Mouse (Mus musculus): ENCODE data around the gene Bdnf. TPM values are rescaled to one million over a fixed set of nuclear protein-coding genes. Genes with fewer than 3 reads are reported as not detected.

Bdnf gene
- total RNA-seq (2015) (not detected in 2 replicates), total RNA-seq (2017) (not detected in 2 replicates)

DNA sequence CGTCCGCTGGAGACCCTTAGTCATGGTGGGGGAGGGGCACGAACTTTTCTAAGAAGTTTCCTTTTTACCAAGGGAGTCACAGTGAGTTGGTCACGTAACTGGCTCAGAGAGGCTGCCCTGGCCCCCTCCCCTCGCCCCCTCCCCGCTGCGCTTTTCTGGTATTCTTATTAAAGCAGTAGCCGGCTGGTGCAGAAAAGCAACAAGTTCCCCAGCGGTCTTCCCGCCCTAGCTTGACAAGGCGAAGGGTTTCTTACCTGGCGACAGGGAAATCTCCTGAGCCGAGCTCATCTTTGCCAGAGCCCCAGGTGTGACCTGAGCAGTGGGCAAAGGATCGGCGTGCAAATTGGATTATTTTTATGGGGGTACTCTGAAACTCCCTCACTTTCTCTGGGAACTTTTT lies at the start of gene Bdnf:
TSS of gene Bdnf (plus strand) at position 169 of the 400 bp plus-strand sequence.
- no peak for ATAC-seq (ENCODE audit: poor library complexity, severe bottlenecking)

DNA sequence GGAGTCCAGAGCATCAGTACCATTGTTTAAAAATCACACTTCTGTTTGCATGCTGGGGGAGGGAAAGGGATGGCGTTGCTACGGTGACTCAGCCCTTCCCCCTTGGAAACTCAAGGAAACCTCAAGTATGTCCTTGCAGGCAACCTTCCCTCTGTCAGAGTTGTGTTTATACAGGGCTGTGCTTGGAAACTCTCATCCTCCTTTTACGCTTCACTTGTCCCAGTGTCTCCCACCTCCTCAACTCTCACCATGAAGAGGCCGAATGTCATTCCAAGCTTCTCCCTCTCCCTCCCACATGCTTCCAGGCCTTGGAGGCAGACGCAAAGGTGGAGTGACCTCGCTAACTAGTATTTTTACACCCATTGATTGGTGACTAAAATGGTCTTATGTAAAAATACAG lies 47.6 kb upstream of the Bdnf start:
- no peak for ATAC-seq (ENCODE audit: poor library complexity, severe bottlenecking)

DNA sequence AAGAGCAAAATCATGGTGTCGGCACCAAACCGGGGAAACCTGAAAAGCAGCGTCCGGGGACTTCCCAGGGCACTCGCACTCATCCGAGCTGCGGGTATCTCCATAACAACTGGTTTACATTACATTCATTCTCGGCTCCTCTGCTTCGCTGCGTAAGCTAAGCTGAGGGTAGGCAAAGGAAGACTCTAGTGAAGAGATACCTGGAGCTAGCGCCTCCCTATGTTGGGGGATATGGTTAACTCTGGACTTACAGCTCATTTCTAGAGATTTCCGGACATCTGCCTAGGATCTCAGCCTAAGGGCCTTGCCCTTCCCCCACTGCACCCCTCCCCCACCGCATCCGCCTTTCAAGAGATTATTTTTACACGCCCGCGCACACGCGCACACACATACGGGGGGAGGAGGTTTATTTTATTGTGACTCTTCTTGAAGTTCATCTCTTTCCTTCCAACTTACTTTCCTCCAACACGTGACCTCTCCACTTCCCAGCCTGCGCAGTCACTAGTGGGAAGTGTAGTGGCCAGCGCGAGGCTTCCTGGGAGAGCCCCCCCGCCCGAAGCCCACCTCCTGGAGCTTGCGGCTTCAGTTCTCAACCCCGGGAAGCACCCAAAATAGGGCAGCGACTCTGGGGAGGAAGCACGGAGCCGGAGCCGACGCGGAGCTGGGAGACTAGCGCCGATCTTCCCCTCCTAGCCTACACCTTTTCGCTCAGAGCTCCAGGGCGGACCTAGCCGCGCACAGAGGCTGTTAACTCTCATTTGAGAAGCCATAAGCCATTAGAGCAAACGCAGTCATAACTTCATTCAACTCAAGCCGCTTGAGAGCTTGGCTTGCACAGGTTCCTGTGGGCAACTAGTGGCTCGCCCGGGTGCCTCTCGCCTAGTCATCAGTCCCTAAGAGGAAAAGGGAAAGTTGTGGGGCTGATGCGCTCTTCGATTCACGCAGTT lies 718 bp upstream of the Bdnf start:
- no peak for ATAC-seq (ENCODE audit: poor library complexity, severe bottlenecking)

DNA sequence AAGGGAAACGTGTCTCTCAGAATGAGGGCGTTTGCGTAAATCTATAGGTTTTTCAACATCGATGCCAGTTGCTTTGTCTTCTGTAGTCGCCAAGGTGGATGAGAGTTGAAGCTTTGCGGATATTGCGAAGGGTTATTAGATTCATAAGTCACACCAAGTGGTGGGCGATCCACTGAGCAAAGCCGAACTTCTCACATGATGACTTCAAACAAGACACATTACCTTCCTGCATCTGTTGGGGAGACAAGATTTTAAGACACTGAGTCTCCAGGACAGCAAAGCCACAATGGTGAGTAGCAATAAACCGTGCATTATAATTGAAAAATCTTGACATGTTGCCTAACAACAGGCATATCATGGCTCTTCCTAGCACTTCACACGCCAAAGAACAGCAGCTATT lies 551 bp downstream of the Bdnf start:
- no peak for ATAC-seq (ENCODE audit: poor library complexity, severe bottlenecking)

DNA sequence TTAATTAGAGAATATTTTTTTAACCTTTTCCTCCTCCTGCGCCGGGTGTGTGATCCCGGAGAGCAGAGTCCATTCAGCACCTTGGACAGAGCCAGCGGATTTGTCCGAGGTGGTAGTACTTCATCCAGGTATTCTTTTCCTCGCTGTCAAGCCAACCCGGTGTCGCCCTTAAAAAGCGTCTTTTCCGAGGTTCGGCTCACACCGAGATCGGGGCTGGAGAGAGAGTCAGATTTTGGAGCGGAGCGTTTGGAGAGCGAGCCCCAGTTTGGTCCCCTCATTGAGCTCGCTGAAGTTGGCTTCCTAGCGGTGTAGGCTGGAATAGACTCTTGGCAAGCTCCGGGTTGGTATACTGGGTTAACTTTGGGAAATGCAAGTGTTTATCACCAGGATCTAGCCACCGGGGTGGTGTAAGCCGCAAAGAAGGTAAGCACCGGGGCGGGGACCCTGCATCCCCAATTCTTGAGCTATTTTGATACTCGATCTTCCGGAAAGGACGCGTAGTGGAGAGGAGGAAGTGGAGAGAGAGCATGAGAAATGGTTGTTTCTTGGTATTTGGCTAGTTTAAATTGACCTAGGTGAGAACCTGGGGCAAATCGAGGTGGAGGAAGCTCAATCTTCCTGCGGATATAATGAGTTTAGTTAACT lies 1.6 kb downstream of the Bdnf start:
- no peak for ATAC-seq (ENCODE audit: poor library complexity, severe bottlenecking)

DNA sequence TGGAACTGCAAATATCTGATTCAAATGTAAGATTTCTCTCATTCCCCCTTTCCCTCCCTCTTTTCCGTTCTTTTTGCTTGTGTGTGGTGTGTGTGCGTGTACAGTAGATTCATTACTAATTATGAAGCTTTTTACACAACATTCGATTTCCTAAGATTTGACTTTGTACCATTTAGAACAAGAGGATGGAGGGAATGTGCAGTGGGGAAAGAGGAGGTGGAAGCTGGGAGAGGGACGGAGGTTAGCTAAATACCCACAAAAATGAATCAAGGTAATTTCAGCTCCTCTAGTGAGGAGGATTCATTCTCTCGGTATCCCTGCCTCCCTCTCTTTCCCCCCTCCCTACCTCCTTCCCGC lies 2.1 kb downstream of the Bdnf start:
- ATAC-seq (ENCODE audit: poor library complexity, severe bottlenecking) = no peak

DNA sequence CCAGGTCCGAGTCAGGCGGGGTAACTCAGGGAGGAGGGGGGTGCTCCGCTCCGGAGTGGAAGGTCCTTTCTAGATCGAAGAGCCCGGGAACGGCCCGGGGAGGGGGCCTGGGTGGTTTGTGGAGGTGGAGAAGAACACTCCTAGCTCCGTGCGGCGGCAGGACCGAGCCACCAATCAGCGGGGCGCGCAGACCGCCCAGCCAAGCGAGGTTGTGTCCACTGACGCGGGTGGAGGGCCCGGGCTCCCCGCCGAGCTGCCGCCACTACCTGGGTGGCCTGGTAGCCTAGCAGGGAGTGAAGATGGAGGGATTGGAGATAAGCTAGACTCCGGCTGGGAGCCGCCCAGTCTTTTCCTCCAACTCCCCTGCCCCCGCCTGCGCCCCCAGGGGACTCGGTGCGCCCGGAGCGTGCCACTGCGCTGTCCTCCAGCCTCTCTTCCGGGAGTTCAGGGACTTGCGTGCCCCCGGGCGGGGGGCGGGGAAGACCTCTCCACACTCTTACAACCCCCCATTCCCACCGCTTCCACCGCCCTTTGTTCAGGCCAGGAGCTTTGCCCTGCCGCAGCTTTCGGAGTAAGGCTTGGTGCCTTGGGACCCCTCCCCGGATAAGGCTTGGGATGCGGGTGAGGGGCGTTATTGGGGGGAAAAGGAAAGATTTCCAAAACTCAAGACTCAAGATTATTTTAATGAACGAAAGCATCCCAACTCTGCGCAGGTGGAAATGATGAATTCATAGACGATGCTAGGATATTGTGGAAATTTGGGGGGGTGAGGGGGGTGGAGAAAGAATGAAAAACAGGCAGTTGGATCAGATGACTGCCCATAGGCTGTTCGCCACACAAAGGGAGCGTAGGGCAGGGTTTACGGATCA lies 3.0 kb downstream of the Bdnf start:
- no peak for ATAC-seq (ENCODE audit: poor library complexity, severe bottlenecking)

DNA sequence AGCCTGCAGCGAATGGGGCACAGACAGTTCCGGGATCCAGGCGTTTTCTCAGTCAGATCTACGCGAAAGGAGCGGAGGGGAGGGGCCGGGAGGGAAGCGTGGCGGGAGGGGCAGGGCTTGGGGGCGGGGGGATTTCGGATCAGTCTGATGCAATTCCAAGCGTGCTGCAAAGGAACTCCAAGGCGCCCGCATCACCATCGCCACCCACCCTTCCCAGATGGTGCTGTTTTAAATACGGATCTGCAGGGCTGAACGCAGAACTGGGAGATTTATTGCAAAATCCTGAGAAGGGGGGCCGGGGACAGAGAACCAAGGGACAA lies 3.5 kb downstream of the Bdnf start:
- no peak for ATAC-seq (ENCODE audit: poor library complexity, severe bottlenecking)

DNA sequence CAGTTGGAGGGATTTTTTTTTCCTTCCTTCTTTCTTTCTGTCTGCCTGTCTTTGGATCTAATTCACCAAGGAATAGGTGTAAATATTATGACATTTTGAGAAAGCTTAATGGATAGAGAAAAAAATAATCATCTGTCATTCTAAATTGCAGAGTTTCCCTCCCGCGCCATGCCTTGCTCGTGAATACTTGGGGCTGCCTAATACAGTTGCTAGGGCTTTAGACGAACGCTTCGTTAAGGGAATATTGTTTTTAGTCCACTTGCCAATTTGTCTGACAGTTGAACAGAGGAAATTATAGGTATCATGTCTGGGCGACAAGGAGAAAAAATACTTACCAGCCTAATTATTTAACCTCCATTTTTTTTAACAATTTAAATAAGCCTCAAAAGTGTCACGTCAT lies 4.0 kb downstream of the Bdnf start:
- ATAC-seq (ENCODE audit: poor library complexity, severe bottlenecking) = no peak

DNA sequence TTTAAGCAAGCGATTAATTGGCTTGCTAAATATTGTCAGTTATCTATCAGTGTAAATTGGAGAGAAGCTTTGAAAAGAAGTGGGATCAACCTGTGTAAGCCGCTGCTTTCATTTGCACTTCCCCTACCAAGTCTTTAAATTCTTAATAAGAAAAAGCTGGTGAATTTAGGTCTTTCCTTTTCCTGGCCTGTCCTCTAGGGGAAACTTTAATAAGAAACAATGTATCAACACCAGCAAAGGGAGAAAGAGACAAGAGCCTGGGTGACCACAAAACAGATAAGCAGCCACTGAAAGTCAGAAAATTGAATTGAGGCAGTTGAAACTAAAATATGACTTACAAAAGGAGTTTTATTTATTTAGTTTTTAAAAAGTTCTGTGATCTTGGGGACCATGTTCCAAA lies 4.9 kb downstream of the Bdnf start:
- ATAC-seq (ENCODE audit: poor library complexity, severe bottlenecking) = no peak

DNA sequence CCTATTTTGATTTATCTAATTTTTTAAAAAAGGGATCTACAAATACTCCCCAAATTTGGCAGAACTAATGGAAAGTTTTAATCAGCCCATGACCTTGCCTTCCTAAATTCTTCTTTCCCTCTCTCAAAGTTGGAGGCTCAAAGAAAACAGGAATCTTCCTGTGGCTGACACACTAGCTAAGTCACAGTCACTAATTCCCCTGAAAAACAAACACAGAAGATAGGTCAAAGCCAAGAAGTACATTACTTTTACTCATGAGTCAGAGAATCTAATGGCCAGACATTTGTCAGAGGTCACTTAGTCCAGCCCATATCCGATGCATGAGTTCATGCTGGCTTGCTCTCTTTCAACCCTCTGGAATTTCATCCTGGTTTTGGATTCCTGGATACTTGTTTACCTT lies 6.6 kb downstream of the Bdnf start:
- ATAC-seq (ENCODE audit: poor library complexity, severe bottlenecking) = no peak

DNA sequence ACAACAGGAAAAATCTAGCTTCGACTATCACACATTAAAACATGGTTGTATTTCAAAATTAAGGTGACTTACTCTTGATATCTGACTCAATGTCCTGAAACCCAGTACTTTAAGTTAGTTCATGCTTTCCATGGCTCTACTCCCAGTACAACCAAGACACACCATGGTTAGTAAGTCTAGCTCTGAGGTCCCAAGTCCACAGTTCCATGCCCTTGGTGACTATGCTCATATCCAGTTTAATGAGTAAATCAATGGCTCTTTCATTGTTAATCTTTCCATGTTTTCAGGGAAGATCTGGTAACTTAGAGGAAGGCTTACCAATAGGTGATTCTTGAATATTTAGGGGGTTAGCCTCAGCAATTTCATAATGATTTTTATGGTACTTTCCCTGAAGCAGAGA lies 14.2 kb downstream of the Bdnf start:
- ATAC-seq (ENCODE audit: poor library complexity, severe bottlenecking) = no peak

DNA sequence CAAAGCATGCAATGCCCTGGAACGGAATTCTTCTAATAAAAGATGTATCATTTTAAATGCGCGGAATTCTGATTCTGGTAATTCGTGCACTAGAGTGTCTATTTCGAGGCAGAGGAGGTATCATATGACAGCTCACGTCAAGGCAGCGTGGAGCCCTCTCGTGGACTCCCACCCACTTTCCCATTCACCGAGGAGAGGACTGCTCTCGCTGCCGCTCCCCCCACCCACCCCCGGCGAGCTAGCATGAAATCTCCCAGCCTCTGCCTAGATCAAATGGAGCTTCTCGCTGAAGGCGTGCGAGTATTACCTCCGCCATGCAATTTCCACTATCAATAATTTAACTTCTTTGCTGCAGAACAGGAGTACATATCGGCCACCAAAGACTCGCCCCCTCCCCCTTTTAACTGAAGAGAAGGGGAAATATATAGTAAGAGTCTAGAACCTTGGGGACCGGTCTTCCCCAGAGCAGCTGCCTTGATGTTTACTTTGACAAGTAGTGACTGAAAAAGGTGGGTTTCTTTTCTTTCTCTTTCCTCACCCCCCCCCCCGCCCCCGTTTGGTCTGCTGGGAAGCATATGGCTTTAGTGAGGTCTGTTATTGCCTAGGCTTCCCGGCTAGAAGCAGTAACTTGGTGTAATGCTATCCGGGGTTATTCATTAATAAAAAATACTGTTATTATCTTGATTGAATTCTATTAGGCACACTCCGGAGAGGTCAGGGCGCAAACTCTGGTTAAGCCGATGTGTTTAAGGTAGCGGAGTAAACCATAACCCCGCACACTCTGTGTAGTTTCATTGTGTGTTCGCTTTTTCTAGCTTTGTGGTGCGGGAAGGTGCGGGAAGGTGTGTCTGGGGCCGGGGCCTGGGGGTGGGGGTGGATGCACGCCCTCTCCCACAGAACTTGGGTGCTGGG lies 18.0 kb downstream of the Bdnf start:
- no peak for ATAC-seq (ENCODE audit: poor library complexity, severe bottlenecking)

DNA sequence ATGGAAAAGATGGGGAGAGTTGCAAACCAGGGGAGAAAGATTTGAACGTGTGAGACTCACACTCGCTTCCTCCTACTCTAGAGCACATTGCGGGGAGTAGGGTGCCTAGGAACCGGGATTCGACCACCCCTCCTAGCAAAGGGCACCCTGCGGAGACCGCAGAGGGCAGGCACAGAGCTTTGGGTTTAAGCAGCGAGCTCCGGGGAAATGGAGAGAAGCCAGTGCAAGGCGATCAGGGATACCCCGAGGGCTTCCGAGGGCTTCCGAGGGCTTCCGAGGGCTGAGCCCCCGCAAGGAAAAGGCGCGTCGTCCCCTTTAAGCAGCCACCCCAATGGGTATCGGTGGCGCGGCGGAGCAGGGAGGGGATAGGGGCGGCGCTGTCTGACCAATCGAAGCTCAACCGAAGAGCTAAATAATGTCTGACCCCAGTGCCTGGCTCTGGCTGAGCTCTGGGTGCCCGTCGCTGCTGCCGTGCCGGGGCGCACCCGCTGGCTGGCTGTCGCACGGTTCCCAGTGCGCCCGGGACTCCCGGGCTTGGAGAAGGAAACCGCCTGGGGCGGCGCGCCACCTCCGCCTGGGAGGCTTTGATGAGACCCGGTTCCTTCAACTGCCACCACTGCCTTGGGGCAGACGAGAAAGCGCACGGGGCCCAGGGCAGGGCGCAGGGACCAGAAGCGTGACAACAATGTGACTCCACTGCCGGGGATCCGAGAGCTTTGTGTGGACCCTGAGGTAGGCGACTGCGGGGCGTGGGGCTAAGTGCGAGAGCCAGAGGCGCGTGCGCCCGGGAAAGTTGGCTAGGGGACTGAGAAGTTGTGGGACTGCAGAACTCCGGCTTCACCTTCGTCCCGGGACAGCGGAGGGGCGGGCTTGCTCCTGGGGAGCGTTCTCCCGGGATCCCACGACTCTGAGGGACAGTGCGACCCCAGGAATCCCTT lies 18.9 kb downstream of the Bdnf start:
- ATAC-seq (ENCODE audit: poor library complexity, severe bottlenecking) = no peak

DNA sequence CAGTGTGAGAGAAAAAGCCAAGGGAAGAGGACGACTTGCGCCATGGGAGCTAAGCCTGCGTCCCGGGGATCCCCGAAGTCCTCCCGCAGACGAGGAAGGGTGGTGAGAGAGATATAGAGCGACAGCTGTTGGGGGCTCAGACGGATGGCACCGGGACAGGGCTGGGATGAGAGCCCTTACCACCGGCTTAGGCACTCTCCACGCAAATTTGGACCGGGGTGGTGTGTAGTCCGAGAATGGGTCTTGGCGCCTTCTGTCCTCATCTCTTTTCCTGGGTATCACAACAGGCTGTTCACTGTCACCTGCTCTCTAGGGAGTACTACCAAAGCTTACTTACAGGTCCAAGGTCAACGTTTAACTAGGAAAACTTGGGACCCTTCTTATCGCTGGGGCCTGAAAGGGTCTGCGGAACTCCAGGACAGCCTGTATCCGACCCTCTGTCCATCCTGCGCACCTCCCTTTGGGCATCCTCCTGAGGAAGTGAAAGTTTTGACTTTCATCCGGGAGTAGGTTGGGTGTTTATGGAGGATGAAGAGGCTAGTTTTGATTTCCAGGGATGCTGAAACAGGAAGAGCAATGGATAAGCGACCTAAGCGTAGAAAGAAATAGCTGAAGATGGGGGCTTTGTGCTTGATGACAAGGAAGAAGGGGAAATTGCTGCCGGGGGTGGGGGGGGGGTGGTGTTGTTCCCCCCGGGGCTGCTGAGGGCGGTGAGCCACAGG lies 19.8 kb downstream of the Bdnf start:
- no peak for ATAC-seq (ENCODE audit: poor library complexity, severe bottlenecking)

DNA sequence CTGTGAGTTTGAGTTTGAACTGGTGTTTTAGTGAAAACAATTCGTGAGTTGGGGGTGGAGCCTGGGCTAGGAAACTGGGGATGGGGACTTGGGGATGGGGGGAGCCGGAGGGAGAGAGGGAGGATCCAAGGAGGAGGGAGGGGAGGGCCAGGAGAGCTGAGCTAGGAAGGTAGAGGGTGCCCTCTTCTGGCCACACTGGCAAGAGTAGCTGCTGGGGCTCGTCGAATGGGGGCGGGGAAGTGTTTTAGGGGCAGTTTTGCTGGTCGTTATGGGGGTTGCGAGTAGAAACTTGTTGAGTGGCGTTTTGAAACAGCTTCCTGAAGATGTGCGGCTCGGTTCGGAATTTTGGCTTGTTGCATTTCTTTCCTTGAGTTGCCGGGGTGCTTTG lies 20.3 kb downstream of the Bdnf start:
- no peak for ATAC-seq (ENCODE audit: poor library complexity, severe bottlenecking)

DNA sequence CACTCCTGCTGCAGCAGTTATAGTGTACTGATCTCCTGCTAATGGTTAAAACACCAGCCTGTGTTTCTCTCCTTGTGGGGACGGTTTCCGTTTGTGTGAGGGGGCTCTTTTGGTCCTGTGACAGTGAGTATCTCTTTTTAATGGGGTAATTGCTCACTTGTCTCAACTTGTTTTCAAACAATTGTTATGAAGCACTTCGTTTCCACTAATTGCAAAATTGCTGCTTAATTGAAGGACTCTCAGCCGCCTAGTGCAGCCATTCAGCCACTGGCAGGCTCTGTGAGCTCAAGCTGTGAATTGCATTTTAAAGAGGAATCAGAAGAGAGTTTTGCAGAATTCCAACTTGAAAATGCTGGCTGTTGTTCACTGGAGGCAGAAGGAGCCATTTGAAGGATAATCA lies 22.7 kb downstream of the Bdnf start:
- ATAC-seq (ENCODE audit: poor library complexity, severe bottlenecking) = no peak

DNA sequence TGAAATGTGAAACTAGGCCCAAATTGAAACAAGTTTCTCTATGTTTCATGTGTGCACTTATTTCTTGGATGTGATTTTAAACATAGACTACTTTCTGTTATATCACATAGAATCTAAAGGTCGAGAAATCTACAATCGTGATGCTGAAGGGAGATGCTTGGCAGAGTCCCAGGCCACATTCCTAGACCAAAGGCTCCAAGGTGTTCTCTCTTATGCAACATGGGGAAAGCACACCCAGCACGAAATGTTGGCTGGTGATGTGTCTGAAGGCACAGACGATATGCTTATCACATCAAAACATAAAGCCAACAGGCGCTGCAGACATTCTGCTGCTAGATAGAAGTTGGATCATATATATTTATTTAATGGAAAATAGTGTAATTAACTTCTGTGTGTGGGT lies 25.8 kb downstream of the Bdnf start:
- no peak for ATAC-seq (ENCODE audit: poor library complexity, severe bottlenecking)

DNA sequence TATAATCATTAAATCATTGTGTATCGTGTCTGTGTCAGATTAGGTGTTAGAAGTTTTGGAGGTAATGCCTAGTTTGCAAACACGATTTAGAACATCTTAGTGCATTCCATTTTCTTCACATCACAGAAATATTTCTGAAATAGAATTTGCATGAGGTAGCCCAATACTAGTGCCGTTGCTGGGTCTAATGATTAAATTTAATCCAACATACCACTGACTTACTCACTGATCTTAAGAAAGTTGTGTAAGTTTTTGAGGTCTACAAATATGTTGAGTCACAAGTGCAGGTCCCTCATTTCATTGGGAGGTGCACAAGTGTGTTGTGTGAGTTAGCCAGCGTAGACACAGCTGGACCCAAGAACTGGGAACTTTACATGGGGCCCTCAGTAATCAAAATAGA lies 29.1 kb downstream of the Bdnf start:
- no peak for ATAC-seq (ENCODE audit: poor library complexity, severe bottlenecking)
